Mouse (Mus musculus): Measurements from ENCODE around the gene Rgs19. TPM values are rescaled to one million over a fixed set of nuclear protein-coding genes. Genes with fewer than 3 reads are reported as not detected.

Gene Rgs19
- polyA plus RNA-seq, 1 experiment from 2014 or later: 42.7 TPM

DNA sequence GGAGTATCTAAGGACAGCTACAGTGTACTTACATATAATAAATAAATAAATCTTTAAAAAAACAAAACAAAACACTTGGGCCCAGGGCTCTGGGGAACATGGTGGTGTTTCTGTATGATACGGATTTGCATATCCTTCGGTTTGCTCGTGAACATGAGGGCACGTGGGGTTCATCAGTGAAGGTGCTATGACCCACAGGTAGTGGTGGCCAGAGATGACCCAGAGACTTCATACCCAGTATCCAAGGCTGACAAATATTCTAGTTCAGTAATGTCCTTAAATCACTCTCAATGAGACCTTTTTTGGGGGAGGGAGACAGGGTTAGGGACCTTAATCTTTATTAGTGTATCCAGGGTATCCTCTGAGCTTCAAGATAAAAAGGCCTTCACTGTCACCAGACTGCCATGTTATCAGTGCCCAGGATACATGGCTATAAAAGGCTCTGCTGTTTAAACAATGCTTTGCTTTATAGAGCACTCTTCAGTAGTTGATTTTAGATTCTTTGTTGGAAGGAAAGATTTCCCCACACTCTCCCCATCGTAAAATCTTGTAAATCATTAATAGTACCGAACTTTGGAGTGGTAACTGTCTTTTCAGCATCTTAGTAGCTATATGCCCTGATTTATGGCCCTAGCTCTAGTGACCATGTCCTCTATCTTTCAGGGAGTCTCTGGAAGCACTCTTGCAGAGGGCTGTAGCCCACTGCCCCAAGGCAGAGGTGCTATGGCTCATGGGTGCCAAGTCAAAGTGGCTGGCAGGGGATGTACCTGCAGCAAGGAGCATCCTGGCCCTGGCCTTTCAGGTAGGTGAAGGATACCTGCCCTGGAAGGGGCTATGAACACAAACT, 46.9 kb downstream of the Rgs19 start:
- Histone ChIP-seq H3K4me2 (no peak overlapping the region), H3K4me1 (replicated peaks) (no peaks in the 10 kb centered on the region), H3K9ac (no peak overlapping the region), H3K4me3 (no peak overlapping the region), H3K36me3 (peaks cover 95% of the 10 kb centered on the region), H3K27me3 (no peaks in the 10 kb centered on the region), H3K27ac (replicated peaks) (no peak overlapping the region), H3K9me3 (no peaks in the 10 kb centered on the region)
- ATAC-seq (ENCODE audit: low read depth): no peak
- WGBS: 86% methylated on average over 6 of the region's 6 CpGs

DNA sequence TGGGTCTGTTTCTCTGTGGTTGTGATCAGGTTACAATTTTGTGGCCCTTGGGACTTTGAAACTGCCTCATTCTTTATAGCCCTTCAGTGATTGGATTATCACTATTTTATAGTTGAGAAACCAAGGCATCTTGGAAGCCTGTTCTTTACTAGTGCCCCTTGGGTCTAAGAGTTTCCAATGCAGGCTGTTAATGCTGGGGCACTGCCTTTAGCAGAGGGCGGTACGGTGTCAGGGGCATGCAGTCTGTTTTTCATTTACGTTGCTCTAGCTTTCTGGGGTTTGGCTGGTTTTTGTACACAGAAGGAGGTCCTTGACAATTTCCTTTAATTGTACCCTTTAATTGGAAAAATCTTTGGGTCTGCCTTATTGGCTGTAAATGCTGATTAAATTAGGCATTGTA, 48.1 kb downstream of the Rgs19 start:
- H3K4me3 ChIP-seq: no peak overlapping the region
- WGBS: 81% methylated on average over 3 of the region's 3 CpGs
- H3K27me3 ChIP-seq: no peaks in the 10 kb centered on the region
- no peaks in the 10 kb centered on the region for H3K4me1 ChIP-seq (replicated peaks)
- no peaks in the 10 kb centered on the region for H3K9me3 ChIP-seq
- no peak overlapping the region for H3K27ac ChIP-seq (replicated peaks)
- peaks cover 95% of the 10 kb centered on the region for H3K36me3 ChIP-seq
- H3K9ac ChIP-seq: no peak overlapping the region
- no peak for ATAC-seq (ENCODE audit: low read depth)
- H3K4me2 ChIP-seq: no peak overlapping the region

DNA sequence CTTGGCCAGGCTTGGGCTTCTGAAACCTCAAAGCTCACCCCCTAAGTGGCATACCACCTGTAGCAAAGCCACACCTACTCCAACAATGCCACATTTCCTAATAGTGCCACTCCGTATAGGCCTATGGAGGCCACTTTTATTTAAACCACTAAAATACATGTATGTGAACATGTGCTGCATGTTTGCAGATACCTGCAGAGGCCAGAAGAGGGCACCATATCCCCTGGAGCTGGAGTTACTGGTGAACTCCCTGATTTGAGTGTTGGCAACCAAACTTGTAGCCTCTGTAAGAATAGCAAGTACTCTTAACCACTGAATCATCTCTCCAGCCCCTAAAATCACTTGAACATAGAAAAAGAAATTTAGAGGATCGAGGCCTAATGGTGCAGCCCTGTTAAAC, 49.4 kb downstream of the Rgs19 start:
- no peak for ATAC-seq (ENCODE audit: low read depth)
- Histone ChIP-seq H3K36me3 (peaks cover 95% of the 10 kb centered on the region), H3K27ac (replicated peaks) (no peak overlapping the region), H3K4me1 (replicated peaks) (no peaks in the 10 kb centered on the region), H3K27me3 (no peaks in the 10 kb centered on the region), H3K4me2 (no peak overlapping the region), H3K9me3 (no peaks in the 10 kb centered on the region), H3K4me3 (no peak overlapping the region), H3K9ac (no peak overlapping the region)
- 95% methylated on average over 2 of the region's 2 CpGs for WGBS

Other genes starting within 250 kb of the Rgs19 start
- 21.1 and 22.0 TPM in 2 replicates for gene Zbtb46, start 234.6 kb downstream of the Rgs19 start, polyA plus RNA-seq (2015; fragmentation: Nextera tagmentation; extraction: Ambion mirVana)
- gene Abhd16b, start 200.8 kb downstream of the Rgs19 start, polyA plus RNA-seq (2015; fragmentation: Nextera tagmentation; extraction: Ambion mirVana): 0.11 TPM in 1 of 2 replicates, not detected in the other
- 107 and 114 TPM in 2 replicates for gene Tpd52l2, start 196.8 kb downstream of the Rgs19 start, polyA plus RNA-seq (2015; fragmentation: Nextera tagmentation; extraction: Ambion mirVana)
- gene Dnajc5, start 173.5 kb downstream of the Rgs19 start, polyA plus RNA-seq (2015; fragmentation: Nextera tagmentation; extraction: Ambion mirVana): 192 and 214 TPM in 2 replicates
- gene Uckl1, start 109.1 kb downstream of the Rgs19 start, polyA plus RNA-seq (2015; fragmentation: Nextera tagmentation; extraction: Ambion mirVana): 67.4 and 73.6 TPM in 2 replicates
- 63.1 and 65.6 TPM in 2 replicates for gene Prpf6, start 102.1 kb downstream of the Rgs19 start, polyA plus RNA-seq (2015; fragmentation: Nextera tagmentation; extraction: Ambion mirVana)
- 78.7 and 81.3 TPM in 2 replicates for gene Zfp512b, start 101.2 kb downstream of the Rgs19 start, polyA plus RNA-seq (2015; fragmentation: Nextera tagmentation; extraction: Ambion mirVana)
- gene Samd10, start 94.8 kb downstream of the Rgs19 start, polyA plus RNA-seq (2015; fragmentation: Nextera tagmentation; extraction: Ambion mirVana): 146 and 157 TPM in 2 replicates
- not detected in 2 replicates for gene Gm29797, start 36.9 kb downstream of the Rgs19 start, polyA plus RNA-seq (2015; fragmentation: Nextera tagmentation; extraction: Ambion mirVana)
- 18.9 and 22.2 TPM in 2 replicates for gene Sox18, start 22.3 kb downstream of the Rgs19 start, polyA plus RNA-seq (2015; fragmentation: Nextera tagmentation; extraction: Ambion mirVana)
- gene Tcea2, start 13.7 kb downstream of the Rgs19 start, polyA plus RNA-seq (2015; fragmentation: Nextera tagmentation; extraction: Ambion mirVana): 33.9 and 37.8 TPM in 2 replicates
- not detected in 2 replicates for gene Lkaaear1, start 4.5 kb upstream of the Rgs19 start, polyA plus RNA-seq (2015; fragmentation: Nextera tagmentation; extraction: Ambion mirVana)
- 63.8 and 64.0 TPM in 2 replicates for gene Oprl1, start 21.0 kb upstream of the Rgs19 start, polyA plus RNA-seq (2015; fragmentation: Nextera tagmentation; extraction: Ambion mirVana)
- gene Myt1, start 69.4 kb upstream of the Rgs19 start, polyA plus RNA-seq (2015; fragmentation: Nextera tagmentation; extraction: Ambion mirVana): 44.9 and 52.5 TPM in 2 replicates
- 33.2 and 38.3 TPM in 2 replicates for gene Pcmtd2, start 143.9 kb upstream of the Rgs19 start, polyA plus RNA-seq (2015; fragmentation: Nextera tagmentation; extraction: Ambion mirVana)
- 84.6 and 88.5 TPM in 2 replicates for gene Polr3k, start 170.4 kb upstream of the Rgs19 start, polyA plus RNA-seq (2015; fragmentation: Nextera tagmentation; extraction: Ambion mirVana)